Comparison of ENCODE assay signal across 14 mouse cellular contexts in genomic region chr4:150771922-150772651, GRCm38 (mm10).
DNase-seq lines count a peak whose midpoint lies in the region; ATAC-seq lines count a peak whose summit lies in the region.
"Had no signal": no experiment of that assay in that cellular context is flagged by ENCODE, and none has a peak within 500 bp of the region (broad histone marks: within the 10 kb centered on the region; RNA-seq: fewer than 3 reads in every experiment).

No protein-coding gene starts in this region.

- H3K9me3 ChIP-seq in heart, embryonic 12.5 days (replicated peaks) = peaks cover 21% of the 10 kb centered on the region

- no peak for ATAC-seq in heart, embryonic 12.5 days (ENCODE audit: insufficient number of reproducible peaks, low FRiP score)
- ATAC-seq in frontal cortex, adult (ENCODE audit: low TSS enrichment) = no peak
- ATAC-seq: forebrain, postnatal 0 days had no signal

- H3K4me2 ChIP-seq in heart, embryonic 12.5 days = no peak overlapping the region
- H3K4me2 ChIP-seq: limb, embryonic 13.5 days had no signal

- no peak overlapping the region for H3K4me3 ChIP-seq in heart, embryonic 12.5 days
- H3K4me3 ChIP-seq: limb, embryonic 13.5 days had no signal

- peaks cover 4% of the 10 kb centered on the region for H3K4me1 ChIP-seq in heart, embryonic 12.5 days (replicated peaks)

- 70% methylated on average over 6 of the region's 6 CpGs for WGBS in heart, embryonic 12.5 days

- DNase-seq in heart, adult 18-20 months = peak; percentile 77 to 89
- peak; percentile 39 to 53 for DNase-seq in gastrocnemius, adult 8-10 months (ENCODE audit: low spot score in 2 of 2)
- DNase-seq in heart, postnatal 4 days = peak; percentile 38
- peak; percentile 57 to 72 for DNase-seq in kidney, postnatal 36 days
- no peak for DNase-seq in spleen, postnatal 10 days (ENCODE audit: low spot score in 2 of 2)
- DNase-seq in layer of hippocampus, adult 9-11 months = no peak
- DNase-seq: cerebellum, postnatal 25 days; forebrain, postnatal 0 days; layer of hippocampus, postnatal 36 days; lung, adult 2 months; thymus, postnatal 36 days had no signal

- H3K27ac ChIP-seq in heart, embryonic 12.5 days (ENCODE audit: poor library complexity, severe bottlenecking) = no peak overlapping the region
- H3K27ac ChIP-seq: limb, embryonic 13.5 days had no signal

- H3K9ac ChIP-seq in heart, embryonic 12.5 days = no peak overlapping the region
- H3K9ac ChIP-seq: forebrain, postnatal 0 days; limb, embryonic 13.5 days had no signal

- H3K36me3 ChIP-seq in heart, embryonic 12.5 days = no peaks in the 10 kb centered on the region
- H3K36me3 ChIP-seq: limb, embryonic 13.5 days had no signal

- H3K27me3 ChIP-seq in heart, embryonic 12.5 days (replicated peaks) = no peaks in the 10 kb centered on the region
- H3K27me3 ChIP-seq: limb, embryonic 13.5 days had no signal

Comparison
In these comparisons a context has a peak if more than half of its experiments do, and no peak if none do; other contexts are left out.
1. DNase-seq: peak in heart, adult 18-20 months (2 of 2), gastrocnemius, adult 8-10 months (2 of 2), heart, postnatal 4 days (single experiment) and kidney, postnatal 36 days (2 of 2); none in spleen, postnatal 10 days (0 of 2) and layer of hippocampus, adult 9-11 months (single experiment).